Mouse (Mus musculus) G1E (cell line): ENCODE measurements around the gene Tmprss13. TPM values are rescaled to one million over a fixed set of nuclear protein-coding genes. Genes with fewer than 3 reads are reported as not detected.

Experiments used
- ATAC-seq: 2 replicates; pipeline ENCODE4 v1.8.0; 2016; ENCODE audit warnings: mild to moderate bottlenecking; ENCODE audit not compliant: insufficient number of reproducible peaks, poor library complexity, low FRiP score, severe bottlenecking; ENCODE audit errors: extremely low read depth
- DNase-seq: peaks from one replicate; pipeline ENCODE4 v3.0.0; 2012; ENCODE audit warnings: low spot score
- H3K27me3 ChIP-seq: 2 replicates; pipeline ENCODE4 v1.6.1; 2012; ENCODE audit warnings: mild to moderate bottlenecking, low read length, inconsistent platforms; ENCODE audit not compliant: insufficient read depth
- H3K36me3 ChIP-seq: replicated peaks from 2 replicates; pipeline ENCODE3; 2012; ENCODE audit warnings: mild to moderate bottlenecking, inconsistent platforms
- H3K4me1 ChIP-seq: 2 replicates; pipeline ENCODE4 v1.6.1; 2012; ENCODE audit warnings: low read depth, low read length, inconsistent platforms, mixed read lengths; ENCODE audit not compliant: insufficient read depth
- H3K4me3 ChIP-seq: 2 replicates; pipeline ENCODE4 v1.5.1; 2012; ENCODE audit warnings: low read depth, mild to moderate bottlenecking, inconsistent platforms, low read length, moderate library complexity, mixed read lengths
- H3K9me3 ChIP-seq: replicated peaks from 2 replicates; pipeline ENCODE4 v1.6.1; 2012; ENCODE audit warnings: inconsistent platforms
- CTCF ChIP-seq: IDR thresholded peaks from 2 replicates; pipeline ENCODE4 v1.5.1; 2012; ENCODE audit warnings: low read depth, low read length, inconsistent platforms, mixed read lengths
- GATA1 ChIP-seq: IDR thresholded peaks from 2 replicates; pipeline ENCODE4 v1.6.1; 2012; ENCODE audit warnings: borderline replicate concordance, low read length, inconsistent platforms, mixed read lengths
- GATA2 ChIP-seq: IDR thresholded peaks from 2 replicates; pipeline ENCODE4 v1.6.1; 2012; ENCODE audit warnings: low read depth, low read length, inconsistent platforms, borderline replicate concordance
- POLR2AphosphoS5 ChIP-seq: IDR thresholded peaks from 2 replicates; pipeline ENCODE4 v1.6.1; 2012; ENCODE audit warnings: low read depth, low read length, inconsistent platforms; ENCODE audit not compliant: insufficient replicate concordance
- TAL1 ChIP-seq: conservative IDR thresholded peaks from 2 replicates; pipeline ENCODE4 v1.6.1; 2012; ENCODE audit warnings: low read depth, low read length, inconsistent platforms, mixed read lengths
- polyA plus RNA-seq: library from polyadenylated mRNA; stranded (reverse); fragments of >175 nt; gene quantifications from 2 replicates; pipeline ENCODE4 v1.2.3, GENCODE M21; 2012
- total RNA-seq, 2 experiments: library from RNA; stranded (forward) in 1 of 2; stranded (reverse) in 1 of 2; fragments of 200-1000 nt in 1 of 2; fragments of >200 nt in 1 of 2; fragmentation: Nextera tagmentation in 1 of 2; gene quantifications; 2 replicates each; pipeline ENCODE4 v1.2.3; 2014 to 2017

The Tmprss13 gene
- total and polyA plus RNA-seq, 3 experiments: 0.05 TPM; not detected in 2

GRCm38 (mm10) chr9:45321946-45322430, 3.1 kb downstream of the Tmprss13 start:
- DNase-seq: no peak
- Histone ChIP-seq H3K4me1 (no peaks in the 10 kb centered on the region), H3K36me3 (no peaks in the 10 kb centered on the region), H3K27me3 (no peaks in the 10 kb centered on the region), H3K9me3 (no peaks in the 10 kb centered on the region), H3K4me3 (no peak overlapping the region)
- no peak for ATAC-seq
- no peak for TF ChIP-seq POLR2AphosphoS5
- no peak for TF ChIP-seq CTCF
- TF ChIP-seq GATA1: no peak
- no peak for TF ChIP-seq GATA2
- TF ChIP-seq TAL1: no peak

GRCm38 (mm10) chr9:45326390-45326789, 7.5 kb downstream of the Tmprss13 start:
- Histone ChIP-seq H3K4me1 (no peaks in the 10 kb centered on the region), H3K36me3 (no peaks in the 10 kb centered on the region), H3K9me3 (no peaks in the 10 kb centered on the region), H3K4me3 (no peak overlapping the region), H3K27me3 (no peaks in the 10 kb centered on the region)
- DNase-seq (no peak), ATAC-seq (no peak)
- no peak for TF ChIP-seq CTCF
- TF ChIP-seq TAL1: no peak
- TF ChIP-seq GATA2: no peak
- TF ChIP-seq POLR2AphosphoS5: no peak
- TF ChIP-seq GATA1: no peak

GRCm38 (mm10) chr9:45328263-45328662, 9.4 kb downstream of the Tmprss13 start:
- H3K27me3 ChIP-seq: no peaks in the 10 kb centered on the region
- no peaks in the 10 kb centered on the region for H3K9me3 ChIP-seq
- TF ChIP-seq POLR2AphosphoS5 (no peak), GATA2 (no peak), GATA1 (no peak), CTCF (no peak), TAL1 (no peak)

GRCm38 (mm10) chr9:45329577-45329976, 10.7 kb downstream of the Tmprss13 start:
- no peaks in the 10 kb centered on the region for H3K27me3 ChIP-seq
- H3K36me3 ChIP-seq: no peaks in the 10 kb centered on the region
- DNase-seq (no peak), ATAC-seq (no peak)
- H3K4me3 ChIP-seq: no peak overlapping the region
- no peaks in the 10 kb centered on the region for H3K4me1 ChIP-seq
- no peaks in the 10 kb centered on the region for H3K9me3 ChIP-seq
- no peak for TF ChIP-seq CTCF
- TF ChIP-seq TAL1: no peak
- no peak for TF ChIP-seq GATA1
- no peak for TF ChIP-seq POLR2AphosphoS5
- no peak for TF ChIP-seq GATA2

More at GRCm38 (mm10) chr9:45328263-45328662, 9.4 kb downstream of the Tmprss13 start:
- ATAC-seq (no peak), DNase-seq (no peak)
- no peaks in the 10 kb centered on the region for H3K4me1 ChIP-seq
- H3K4me3 ChIP-seq: no peak overlapping the region
- H3K36me3 ChIP-seq: no peaks in the 10 kb centered on the region

- no peaks in the 10 kb centered on the region for H3K27me3 ChIP-seq
- H3K36me3 ChIP-seq: no peaks in the 10 kb centered on the region
- H3K9me3 ChIP-seq: no peaks in the 10 kb centered on the region
- H3K4me1 ChIP-seq: no peaks in the 10 kb centered on the region
- no peak overlapping the region for H3K4me3 ChIP-seq
- ATAC-seq: no peak
- DNase-seq: no peak
- TF ChIP-seq TAL1 (no peak), CTCF (no peak), GATA2 (no peak), GATA1 (no peak), POLR2AphosphoS5 (no peak)
Observed at GRCm38 (mm10) chr9:45337406-45337805, 18.5 kb downstream of the Tmprss13 start.

GRCm38 (mm10) chr9:45343066-45343465, 24.2 kb downstream of the Tmprss13 start:
- no peaks in the 10 kb centered on the region for H3K27me3 ChIP-seq
- no peak for ATAC-seq
- no peaks in the 10 kb centered on the region for H3K36me3 ChIP-seq
- no peak for DNase-seq
- H3K9me3 ChIP-seq: no peaks in the 10 kb centered on the region
- H3K4me3 ChIP-seq: no peak overlapping the region
- no peaks in the 10 kb centered on the region for H3K4me1 ChIP-seq
- no peak for TF ChIP-seq GATA2
- TF ChIP-seq POLR2AphosphoS5: no peak
- no peak for TF ChIP-seq CTCF
- TF ChIP-seq TAL1: no peak
- TF ChIP-seq GATA1: no peak

- DNase-seq (no peak), ATAC-seq (no peak)
- TF ChIP-seq GATA2: no peak
- no peak for TF ChIP-seq GATA1
- TF ChIP-seq POLR2AphosphoS5: no peak
- no peak for TF ChIP-seq CTCF
- TF ChIP-seq TAL1: no peak
- H3K27me3 ChIP-seq: no peaks in the 10 kb centered on the region
- no peaks in the 10 kb centered on the region for H3K4me1 ChIP-seq
- H3K4me3 ChIP-seq: no peak overlapping the region
- no peaks in the 10 kb centered on the region for H3K9me3 ChIP-seq
- H3K36me3 ChIP-seq: no peaks in the 10 kb centered on the region
Observed at GRCm38 (mm10) chr9:45345516-45345915, 26.6 kb downstream of the Tmprss13 start.
